Mouse (Mus musculus): ENCODE data around the gene Cx3cr1. TPM values are rescaled to one million over a fixed set of nuclear protein-coding genes. Genes with fewer than 3 reads are reported as not detected.

The Cx3cr1 gene
- polyA plus RNA-seq, 1 experiment: not detected

- H3K36me3 ChIP-seq (ENCODE audit: control insufficient read depth, insufficient read depth, low read length, poor library complexity, severe bottlenecking): peaks cover 10% of the 10 kb centered on the region
- no peak overlapping the region for H3K4me3 ChIP-seq (ENCODE audit: low read depth, low read length)
- no peak overlapping the region for H3K27ac ChIP-seq (ENCODE audit: insufficient read depth, low read length)
- H3K9ac ChIP-seq (ENCODE audit: low read depth, poor library complexity, severe bottlenecking): no peak overlapping the region
- TF ChIP-seq CTCF (IDR thresholded peaks at IDR 0.05; ENCODE audit: low read depth, low read length) (no peak), EP300 (IDR thresholded peaks at IDR 0.05; ENCODE audit: insufficient read depth, low read depth, low read length) (no peak), POLR2A (IDR thresholded peaks at IDR 0.05; ENCODE audit: insufficient read depth, low read length) (no peak)
- no peaks in the 10 kb centered on the region for H3K4me1 ChIP-seq (ENCODE audit: control insufficient read depth, insufficient read depth, low read length)
- H3K27me3 ChIP-seq (ENCODE audit: control insufficient read depth, insufficient read depth, low read length, poor library complexity, severe bottlenecking): no peaks in the 10 kb centered on the region
- no peaks in the 10 kb centered on the region for H3K9me3 ChIP-seq (replicated peaks; ENCODE audit: control insufficient read depth, insufficient read depth, low read length, poor library complexity, severe bottlenecking)
Observed at GRCm38 (mm10) chr9:119899446-119899845, 170.2 kb downstream of the Cx3cr1 start.

GRCm38 (mm10) chr9:119895040-119895721 lies 174.5 kb downstream of the Cx3cr1 start:
- no peak overlapping the region for H3K27ac ChIP-seq (ENCODE audit: insufficient read depth, low read length)
- no peaks in the 10 kb centered on the region for H3K36me3 ChIP-seq (ENCODE audit: control insufficient read depth, insufficient read depth, low read length, poor library complexity, severe bottlenecking)
- H3K4me3 ChIP-seq (ENCODE audit: low read depth, low read length): peak overlapping the region; percentile 86
- TF ChIP-seq POLR2A (IDR thresholded peaks at IDR 0.05; ENCODE audit: insufficient read depth, low read length): no peak
- TF ChIP-seq EP300 (IDR thresholded peaks at IDR 0.05; ENCODE audit: insufficient read depth, low read depth, low read length): no peak
- TF ChIP-seq CTCF (IDR thresholded peaks at IDR 0.05; ENCODE audit: low read depth, low read length): no peak
- H3K9ac ChIP-seq (ENCODE audit: low read depth, poor library complexity, severe bottlenecking): peak overlapping the region; percentile 90
- H3K27me3 ChIP-seq (ENCODE audit: control insufficient read depth, insufficient read depth, low read length, poor library complexity, severe bottlenecking): no peaks in the 10 kb centered on the region
- H3K9me3 ChIP-seq (replicated peaks; ENCODE audit: control insufficient read depth, insufficient read depth, low read length, poor library complexity, severe bottlenecking): no peaks in the 10 kb centered on the region
- H3K4me1 ChIP-seq (ENCODE audit: control insufficient read depth, insufficient read depth, low read length): no peaks in the 10 kb centered on the region

GRCm38 (mm10) chr9:119894339-119895009 lies 175.2 kb downstream of the Cx3cr1 start, which contains the start of gene Wdr48:
Gene Wdr48 (plus strand): TSS chr9:119894878.
- Histone ChIP-seq H3K36me3 (ENCODE audit: control insufficient read depth, insufficient read depth, low read length, poor library complexity, severe bottlenecking) (no peaks in the 10 kb centered on the region), H3K9ac (ENCODE audit: low read depth, poor library complexity, severe bottlenecking) (peak within 1 kb of the TSS; percentile 90), H3K27me3 (ENCODE audit: control insufficient read depth, insufficient read depth, low read length, poor library complexity, severe bottlenecking) (no peaks in the 10 kb centered on the region), H3K9me3 (replicated peaks; ENCODE audit: control insufficient read depth, insufficient read depth, low read length, poor library complexity, severe bottlenecking) (no peaks in the 10 kb centered on the region), H3K4me3 (ENCODE audit: low read depth, low read length) (peak within 1 kb of the TSS; percentile 86), H3K27ac (ENCODE audit: insufficient read depth, low read length) (no peak within 1 kb of the TSS), H3K4me1 (ENCODE audit: control insufficient read depth, insufficient read depth, low read length) (no peaks in the 10 kb centered on the region)
- no peak for TF ChIP-seq POLR2A (IDR thresholded peaks at IDR 0.05; ENCODE audit: insufficient read depth, low read length)
- 0 out of 2 replicates have a peak, but pooled peaks have one; percentile 25 for TF ChIP-seq EP300 (IDR thresholded peaks at IDR 0.05; ENCODE audit: insufficient read depth, low read depth, low read length)

GRCm38 (mm10) chr9:119893881-119894280 lies 175.8 kb downstream of the Cx3cr1 start:
- Histone ChIP-seq H3K27me3 (ENCODE audit: control insufficient read depth, insufficient read depth, low read length, poor library complexity, severe bottlenecking) (no peaks in the 10 kb centered on the region), H3K36me3 (ENCODE audit: control insufficient read depth, insufficient read depth, low read length, poor library complexity, severe bottlenecking) (no peaks in the 10 kb centered on the region), H3K9ac (ENCODE audit: low read depth, poor library complexity, severe bottlenecking) (peak overlapping the region; percentile 90; the same call in 1 of the 2 replicates), H3K4me1 (ENCODE audit: control insufficient read depth, insufficient read depth, low read length) (no peaks in the 10 kb centered on the region), H3K27ac (ENCODE audit: insufficient read depth, low read length) (no peak overlapping the region), H3K4me3 (ENCODE audit: low read depth, low read length) (no peak overlapping the region), H3K9me3 (replicated peaks; ENCODE audit: control insufficient read depth, insufficient read depth, low read length, poor library complexity, severe bottlenecking) (no peaks in the 10 kb centered on the region)
- peak; percentile 31 for TF ChIP-seq CTCF (IDR thresholded peaks at IDR 0.05; ENCODE audit: low read depth, low read length)
- no peak for TF ChIP-seq EP300 (IDR thresholded peaks at IDR 0.05; ENCODE audit: insufficient read depth, low read depth, low read length)

GRCm38 (mm10) chr9:119890692-119891091 lies 179.0 kb downstream of the Cx3cr1 start:
- Histone ChIP-seq H3K4me3 (ENCODE audit: low read depth, low read length) (no peak overlapping the region), H3K27me3 (ENCODE audit: control insufficient read depth, insufficient read depth, low read length, poor library complexity, severe bottlenecking) (no peaks in the 10 kb centered on the region), H3K9me3 (replicated peaks; ENCODE audit: control insufficient read depth, insufficient read depth, low read length, poor library complexity, severe bottlenecking) (no peaks in the 10 kb centered on the region), H3K36me3 (ENCODE audit: control insufficient read depth, insufficient read depth, low read length, poor library complexity, severe bottlenecking) (no peaks in the 10 kb centered on the region), H3K27ac (ENCODE audit: insufficient read depth, low read length) (no peak overlapping the region), H3K9ac (ENCODE audit: low read depth, poor library complexity, severe bottlenecking) (no peak overlapping the region), H3K4me1 (ENCODE audit: control insufficient read depth, insufficient read depth, low read length) (no peaks in the 10 kb centered on the region)
- TF ChIP-seq CTCF (IDR thresholded peaks at IDR 0.05; ENCODE audit: low read depth, low read length) (peak; percentile 7), EP300 (IDR thresholded peaks at IDR 0.05; ENCODE audit: insufficient read depth, low read depth, low read length) (no peak), POLR2A (IDR thresholded peaks at IDR 0.05; ENCODE audit: insufficient read depth, low read length) (no peak)

GRCm38 (mm10) chr9:119889446-119889845 lies 180.2 kb downstream of the Cx3cr1 start:
- H3K36me3 ChIP-seq (ENCODE audit: control insufficient read depth, insufficient read depth, low read length, poor library complexity, severe bottlenecking): no peaks in the 10 kb centered on the region
- no peaks in the 10 kb centered on the region for H3K4me1 ChIP-seq (ENCODE audit: control insufficient read depth, insufficient read depth, low read length)
- H3K4me3 ChIP-seq (ENCODE audit: low read depth, low read length): no peak overlapping the region
- no peak overlapping the region for H3K9ac ChIP-seq (ENCODE audit: low read depth, poor library complexity, severe bottlenecking)
- no peaks in the 10 kb centered on the region for H3K9me3 ChIP-seq (replicated peaks; ENCODE audit: control insufficient read depth, insufficient read depth, low read length, poor library complexity, severe bottlenecking)
- H3K27ac ChIP-seq (ENCODE audit: insufficient read depth, low read length): no peak overlapping the region
- no peaks in the 10 kb centered on the region for H3K27me3 ChIP-seq (ENCODE audit: control insufficient read depth, insufficient read depth, low read length, poor library complexity, severe bottlenecking)
- no peak for TF ChIP-seq POLR2A (IDR thresholded peaks at IDR 0.05; ENCODE audit: insufficient read depth, low read length)
- TF ChIP-seq CTCF (IDR thresholded peaks at IDR 0.05; ENCODE audit: low read depth, low read length): no peak
- TF ChIP-seq EP300 (IDR thresholded peaks at IDR 0.05; ENCODE audit: insufficient read depth, low read depth, low read length): no peak
